Mouse (Mus musculus) liver, embryonic 11.5 days (tissue): Measurements from ENCODE around the gene Rhbdl3. TPM values are rescaled to one million over a fixed set of nuclear protein-coding genes. Genes with fewer than 3 reads are reported as not detected.
A peak's percentile ranks its signal among the peaks of the same experiment; 100 is the strongest.

Experiments used
- ATAC-seq: fragments of 200-750 bp; cut with Nextera tagmentation; replicated peaks from 2 replicates; pipeline ENCODE4 v1.8.0; 2017; ENCODE audit warnings: moderate number of reproducible peaks, mild to moderate bottlenecking, moderate TSS enrichment, moderate library complexity; ENCODE audit not compliant: low FRiP score
- DNase-seq: peaks from one replicate; pipeline ENCODE4 v3.0.0-alpha.2; 2017; ENCODE audit warnings: low spot score
- H3K27ac ChIP-seq: fragments of 300-500 bp; sonication (generic); 2 replicates; pipeline ENCODE4 v1.5.1; 2014; ENCODE audit warnings: mild to moderate bottlenecking, low read depth, low read length, control low read depth
- H3K27me3 ChIP-seq: fragments of 300-500 bp; sonication (generic); replicated peaks from 2 replicates; pipeline ENCODE4 v1.6.1; 2014; ENCODE audit warnings: low read length, mixed read lengths; ENCODE audit not compliant: control insufficient read depth, insufficient read depth
- H3K36me3 ChIP-seq: fragments of 300-500 bp; sonication (generic); 2 replicates; pipeline ENCODE4 v1.6.1; 2014; ENCODE audit warnings: mild to moderate bottlenecking, low read length, moderate library complexity, mixed read lengths; ENCODE audit not compliant: control insufficient read depth, insufficient read depth
- H3K4me1 ChIP-seq: fragments of 300-500 bp; sonication (generic); replicated peaks from 2 replicates; pipeline ENCODE4 v1.6.1; 2014; ENCODE audit warnings: low read length, mixed read lengths; ENCODE audit not compliant: control insufficient read depth, insufficient read depth
- H3K4me2 ChIP-seq: fragments of 300-500 bp; sonication (generic); 2 replicates; pipeline ENCODE4 v1.6.1; 2014; ENCODE audit warnings: mild to moderate bottlenecking, control low read depth, moderate library complexity
- H3K4me3 ChIP-seq: fragments of 300-500 bp; sonication (generic); 2 replicates; pipeline ENCODE4 v1.5.1; 2014; ENCODE audit warnings: low read depth, low read length, control low read depth
- H3K9ac ChIP-seq: fragments of 300-500 bp; sonication (generic); 2 replicates; pipeline ENCODE4 v1.6.1; 2014; ENCODE audit warnings: low read depth, low read length, control low read depth
- H3K9me3 ChIP-seq: fragments of 300-500 bp; sonication (generic); 2 replicates; pipeline ENCODE4 v1.6.1; 2016; ENCODE audit warnings: low read length, inconsistent platforms, mixed read lengths; ENCODE audit not compliant: control insufficient read depth
- WGBS: fragments of 180-500 bp; shearing (Covaris S2); extraction: QIAGEN DNeasy Blood & Tissue Kit; methylation state at CpG from one replicate; pipeline ENCODE4 v1.1.7; 2014; 5-methylcytosine and 5-hydroxymethylcytosine counted together
- polyA plus RNA-seq: library from polyadenylated mRNA; unstranded; fragments of >200 nt; fragmentation: Nextera tagmentation; extraction: Ambion mirVana; gene quantifications from 2 replicates; pipeline ENCODE4 v1.2.1, GENCODE M21; 2014

Gene Rhbdl3
- polyA plus RNA-seq, 1 experiment from 2014 or later, result 0.60 TPM

- Histone ChIP-seq H3K4me2 (no peak overlapping the region; the same call in 1 of the 2 replicates), H3K9ac (peak overlapping the region; percentile 100), H3K4me1 (peaks cover 16% of the 10 kb centered on the region), H3K36me3 (peaks cover 25% of the 10 kb centered on the region), H3K27me3 (no peaks in the 10 kb centered on the region), H3K27ac (peak overlapping the region; percentile 95), H3K4me3 (peak overlapping the region; percentile 95), H3K9me3 (no peaks in the 10 kb centered on the region)
- DNase-seq (no peak), ATAC-seq (peak; percentile 47)
- under 1% methylated on average over 20 of the region's 20 CpGs for WGBS
These were observed 82.9 kb downstream of the Rhbdl3 start for GRCm38 (mm10) chr11:80383626-80384046.

GRCm38 (mm10) chr11:80384461-80384860 is 83.7 kb downstream of the Rhbdl3 start:
- Histone ChIP-seq H3K4me2 (peak overlapping the region; percentile 82), H3K27ac (0 out of 2 replicates have a peak overlapping the region, but pooled peaks have one; percentile 5), H3K9ac (peak overlapping the region; percentile 69), H3K36me3 (peaks cover 30% of the 10 kb centered on the region), H3K4me3 (peak overlapping the region; percentile 95), H3K4me1 (peaks cover 16% of the 10 kb centered on the region), H3K27me3 (no peaks in the 10 kb centered on the region), H3K9me3 (no peaks in the 10 kb centered on the region)
- DNase-seq, result no peak
- ATAC-seq, result no peak

- Histone ChIP-seq H3K27me3 (no peaks in the 10 kb centered on the region), H3K4me1 (peaks cover 16% of the 10 kb centered on the region), H3K9me3 (no peaks in the 10 kb centered on the region), H3K4me3 (peak overlapping the region; percentile 95), H3K36me3 (peaks cover 33% of the 10 kb centered on the region), H3K9ac (peak overlapping the region; percentile 69), H3K4me2 (peak overlapping the region; percentile 82), H3K27ac (no peak overlapping the region)
- 53% methylated on average over 4 of the region's 4 CpGs for WGBS
- ATAC-seq (no peak), DNase-seq (no peak)
These were observed 84.3 kb downstream of the Rhbdl3 start for GRCm38 (mm10) chr11:80385055-80385454.

- Histone ChIP-seq H3K36me3 (peaks cover 41% of the 10 kb centered on the region), H3K4me2 (peak overlapping the region; percentile 82), H3K9ac (no peak overlapping the region), H3K27me3 (no peaks in the 10 kb centered on the region), H3K4me1 (peaks cover 16% of the 10 kb centered on the region), H3K4me3 (peak overlapping the region; percentile 95), H3K27ac (no peak overlapping the region), H3K9me3 (no peaks in the 10 kb centered on the region)
- ATAC-seq (no peak; the same call in 1 of the 2 replicates), DNase-seq (no peak)
- WGBS, result 34% methylated on average over 2 of the region's 2 CpGs
These were observed 86.1 kb downstream of the Rhbdl3 start for GRCm38 (mm10) chr11:80386790-80387189.

- ATAC-seq, result no peak
- DNase-seq, result no peak
- Histone ChIP-seq H3K36me3 (peaks cover 51% of the 10 kb centered on the region), H3K4me3 (no peak overlapping the region), H3K27me3 (no peaks in the 10 kb centered on the region), H3K27ac (no peak overlapping the region), H3K4me1 (peaks cover 16% of the 10 kb centered on the region), H3K4me2 (no peak overlapping the region), H3K9ac (no peak overlapping the region), H3K9me3 (no peaks in the 10 kb centered on the region)
- 82% methylated on average over 1 of the region's 1 CpGs for WGBS
These were observed 89.2 kb downstream of the Rhbdl3 start for GRCm38 (mm10) chr11:80389885-80390284.

GRCm38 (mm10) chr11:80391407-80392120 is 90.9 kb downstream of the Rhbdl3 start:
- Histone ChIP-seq H3K4me3 (no peak overlapping the region), H3K27me3 (no peaks in the 10 kb centered on the region), H3K27ac (no peak overlapping the region), H3K4me2 (no peak overlapping the region), H3K36me3 (peaks cover 55% of the 10 kb centered on the region), H3K9me3 (no peaks in the 10 kb centered on the region), H3K9ac (no peak overlapping the region), H3K4me1 (peaks cover 4% of the 10 kb centered on the region)
- DNase-seq (no peak), ATAC-seq (no peak)
- WGBS, result 93% methylated on average over 2 of the region's 2 CpGs

- no peaks in the 10 kb centered on the region for H3K9me3 ChIP-seq
- H3K9ac ChIP-seq, result no peak overlapping the region
- H3K4me3 ChIP-seq, result no peak overlapping the region
- H3K4me1 ChIP-seq, result no peaks in the 10 kb centered on the region
- H3K36me3 ChIP-seq, result peaks cover 44% of the 10 kb centered on the region
- no peak for ATAC-seq
- 92% methylated on average over 3 of the region's 3 CpGs for WGBS
- no peaks in the 10 kb centered on the region for H3K27me3 ChIP-seq
- H3K27ac ChIP-seq, result no peak overlapping the region
- no peak for DNase-seq
- H3K4me2 ChIP-seq, result no peak overlapping the region
These were observed 95.2 kb downstream of the Rhbdl3 start for GRCm38 (mm10) chr11:80395930-80396329.

- Histone ChIP-seq H3K36me3 (peaks cover 41% of the 10 kb centered on the region), H3K4me1 (no peaks in the 10 kb centered on the region), H3K4me2 (no peak overlapping the region), H3K27me3 (no peaks in the 10 kb centered on the region), H3K27ac (no peak overlapping the region), H3K9me3 (no peaks in the 10 kb centered on the region), H3K9ac (no peak overlapping the region), H3K4me3 (no peak overlapping the region)
- DNase-seq (no peak), ATAC-seq (no peak)
- 90% methylated on average over 4 of the region's 4 CpGs for WGBS
These were observed 95.9 kb downstream of the Rhbdl3 start for GRCm38 (mm10) chr11:80396617-80397016.
